Mouse (Mus musculus): ENCODE data around the gene Adat3. TPM values are rescaled to one million over a fixed set of nuclear protein-coding genes. Genes with fewer than 3 reads are reported as not detected.

Adat3 gene
- total RNA-seq (2015) (0.57 and 0.81 TPM in 2 replicates), total RNA-seq (2017) (0.08 TPM in 1 of 2 replicates, not detected in the other)

DNA sequence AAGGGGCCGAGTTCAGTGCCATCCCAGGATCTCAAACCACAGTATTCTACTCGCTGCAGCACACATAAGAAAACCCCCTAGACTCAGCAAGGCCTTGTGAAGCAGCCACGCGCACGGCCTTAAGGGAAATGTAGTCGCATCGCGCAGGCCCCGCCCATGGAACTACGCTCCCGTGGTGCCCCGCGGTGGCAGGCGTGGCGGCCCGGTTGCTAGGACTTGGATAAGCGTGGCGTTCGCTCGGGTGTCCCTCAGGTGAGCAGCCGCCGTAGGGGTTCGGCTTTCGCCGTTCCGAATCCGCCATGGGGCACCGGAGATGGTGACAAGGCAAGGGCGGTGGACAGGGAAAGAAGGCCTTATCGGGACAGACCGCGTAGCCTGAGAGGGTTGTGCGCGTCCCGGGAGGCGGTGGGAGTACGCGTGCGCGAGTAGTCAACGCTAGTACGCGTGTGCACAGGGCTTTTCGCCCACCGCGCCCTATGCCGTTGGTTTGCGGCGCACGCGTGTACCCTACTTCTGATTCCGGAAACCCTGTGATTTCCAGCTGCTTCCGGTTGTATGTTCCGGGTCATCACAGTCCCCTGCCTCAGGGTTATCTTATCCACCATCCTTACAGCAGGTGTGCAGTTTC is at the start of gene Adat3, which contains the start of gene Scamp4:
Gene Adat3, plus strand, starts transcription at position 183 of the 628 bp plus-strand sequence.
Gene Scamp4, plus strand, starts transcription at position 175 of the 628 bp plus-strand sequence.
- peak; percentile 92 for ATAC-seq (replicated peaks; ENCODE audit: poor library complexity)

GRCm38 (mm10) chr10:80553575-80553974 is 49.1 kb upstream of the Adat3 start:
- peak; percentile 84 for ATAC-seq (replicated peaks; ENCODE audit: poor library complexity)

DNA sequence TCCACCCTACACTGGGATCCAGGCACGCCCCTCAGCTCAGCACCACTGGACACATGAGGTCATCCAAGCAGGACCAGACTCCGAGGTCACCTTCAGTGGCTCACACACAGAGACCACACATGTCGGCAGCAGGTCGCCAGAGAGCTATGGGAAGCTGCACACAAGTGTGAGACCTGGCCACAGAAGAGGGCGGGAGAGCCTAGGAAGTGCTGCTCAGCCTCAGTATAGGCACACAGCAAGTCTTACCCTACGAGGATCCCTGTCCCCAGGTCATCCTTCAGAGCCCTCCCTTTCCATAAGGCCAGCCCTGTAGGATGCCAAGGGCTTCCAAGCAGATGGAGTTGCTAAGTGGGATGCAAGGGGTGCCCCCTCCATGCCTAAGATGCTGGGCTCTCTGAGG is 48.7 kb upstream of the Adat3 start:
- ATAC-seq (replicated peaks; ENCODE audit: poor library complexity): no peak

GRCm38 (mm10) chr10:80557346-80557965 is 45.2 kb upstream of the Adat3 start:
- peak; percentile 33 for ATAC-seq (replicated peaks; ENCODE audit: poor library complexity)

DNA sequence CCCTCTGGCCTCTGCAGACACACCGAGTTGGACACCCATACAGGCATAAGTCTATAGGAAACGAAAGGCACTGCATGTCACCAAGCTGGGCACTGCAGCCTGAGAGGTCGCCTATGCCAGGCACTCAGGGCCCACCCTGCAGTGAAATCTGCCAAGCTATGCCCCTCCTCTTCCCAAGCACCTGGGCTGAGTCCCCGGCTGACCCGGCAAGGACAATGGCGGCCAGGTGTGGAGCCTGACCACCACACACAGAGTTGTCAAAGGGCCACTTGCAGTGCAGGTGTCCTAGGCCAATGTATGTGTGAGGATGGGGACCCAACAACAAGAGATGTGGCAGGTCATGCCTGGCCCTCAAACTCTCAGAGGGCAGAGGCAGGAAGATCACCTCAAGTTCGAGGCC is 43.2 kb upstream of the Adat3 start:
- ATAC-seq (replicated peaks; ENCODE audit: poor library complexity): no peak

DNA sequence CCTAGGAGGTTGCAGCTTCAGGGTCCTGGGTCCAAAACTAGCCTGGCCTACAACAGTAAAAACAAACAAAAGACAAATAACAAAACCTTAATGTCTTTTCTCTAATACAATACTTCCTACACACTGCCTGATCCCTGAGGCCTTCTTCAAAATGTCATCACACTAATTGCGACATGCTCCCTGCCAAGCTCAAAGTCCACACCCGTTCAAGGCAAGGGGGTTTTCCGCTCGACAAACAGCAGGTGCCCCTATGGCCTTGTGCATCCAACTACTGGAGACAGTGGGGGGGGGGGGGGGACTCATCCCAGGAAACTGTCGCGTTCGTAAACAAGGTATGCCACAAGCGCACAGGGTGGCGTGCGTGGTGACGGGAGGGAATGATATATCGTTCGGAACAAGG is 42.1 kb upstream of the Adat3 start:
- ATAC-seq (replicated peaks; ENCODE audit: poor library complexity): no peak; the same call in 1 of the 2 replicates

GRCm38 (mm10) chr10:80561116-80561944 is 41.4 kb upstream of the Adat3 start, which contains the start of gene Rexo1:
Gene Rexo1 (minus strand): TSS chr10:80561560.
- ATAC-seq (replicated peaks; ENCODE audit: poor library complexity): peak; percentile 78

GRCm38 (mm10) chr10:80566375-80567092 is 36.1 kb upstream of the Adat3 start:
- ATAC-seq (replicated peaks; ENCODE audit: poor library complexity): peak; percentile 63

GRCm38 (mm10) chr10:80568876-80569275 is 33.8 kb upstream of the Adat3 start:
- no peak for ATAC-seq (replicated peaks; ENCODE audit: poor library complexity)

GRCm38 (mm10) chr10:80569664-80570066 is 33.0 kb upstream of the Adat3 start:
- peak; percentile 71 for ATAC-seq (replicated peaks; ENCODE audit: poor library complexity)

DNA sequence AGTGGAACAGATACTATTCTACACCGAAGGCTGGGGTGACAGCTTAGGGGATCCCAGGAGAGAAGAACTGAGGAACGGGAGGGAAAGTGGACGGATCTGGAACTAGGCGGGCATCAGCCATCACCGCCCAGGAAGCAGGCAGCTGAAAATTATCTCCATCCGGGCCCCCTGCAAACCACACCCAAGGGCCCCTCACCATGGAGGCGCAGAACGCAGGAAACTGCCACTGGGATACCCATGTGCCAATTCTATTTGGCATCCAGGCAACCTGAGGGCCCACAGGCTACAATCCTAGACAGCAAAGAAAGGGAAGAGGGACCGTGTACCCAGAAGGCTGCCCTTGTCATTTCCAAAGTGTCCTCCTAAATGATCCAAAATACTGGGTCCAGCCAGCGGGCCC is 32.3 kb upstream of the Adat3 start:
- no peak for ATAC-seq (replicated peaks; ENCODE audit: poor library complexity)

- ATAC-seq (replicated peaks; ENCODE audit: poor library complexity): peak; percentile 19
These were observed 31.5 kb upstream of the Adat3 start for GRCm38 (mm10) chr10:80570871-80571836.

DNA sequence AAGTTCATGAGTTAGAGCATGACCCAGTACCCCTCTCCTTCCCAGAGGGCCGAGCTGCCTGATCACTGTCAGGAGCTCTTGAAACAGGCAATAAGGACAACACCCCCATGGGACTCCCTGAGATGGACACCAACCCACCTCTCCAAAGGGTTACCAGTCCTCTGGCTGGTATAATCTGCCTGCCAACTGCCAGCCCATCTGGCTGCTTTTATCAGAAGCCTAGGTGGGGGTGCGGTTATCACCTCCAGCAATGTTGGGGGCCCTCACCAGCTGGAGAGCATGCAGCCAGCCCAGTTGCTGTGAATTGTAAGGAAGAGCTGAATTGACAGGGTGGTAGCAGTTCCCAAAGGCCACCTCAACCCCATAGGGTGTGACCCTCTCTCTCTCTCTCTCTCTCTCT is 30.2 kb upstream of the Adat3 start:
- peak; percentile 24 for ATAC-seq (replicated peaks; ENCODE audit: poor library complexity)

DNA sequence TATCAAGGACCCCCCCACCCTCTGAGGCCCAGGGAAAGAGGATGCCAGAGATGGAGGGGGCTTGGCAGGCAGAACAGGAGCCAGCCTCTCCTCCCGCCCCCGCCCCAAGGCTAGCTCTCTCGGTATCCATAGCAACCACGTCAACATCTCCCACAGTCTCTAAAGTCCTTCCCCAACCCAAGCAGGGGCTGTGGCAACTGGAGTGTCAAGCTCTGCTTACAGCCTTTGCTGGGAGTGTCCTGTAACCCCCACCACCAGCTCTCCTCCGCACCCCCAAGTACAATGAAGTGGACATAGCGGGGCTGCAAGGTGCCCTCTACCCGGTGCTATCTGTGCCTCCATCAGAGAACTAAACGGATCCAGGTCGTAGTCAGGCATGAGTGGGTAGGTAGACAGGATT is 28.7 kb upstream of the Adat3 start:
- ATAC-seq (replicated peaks; ENCODE audit: poor library complexity): no peak

- no peak for ATAC-seq (replicated peaks; ENCODE audit: poor library complexity)
These were observed 27.8 kb upstream of the Adat3 start for GRCm38 (mm10) chr10:80574896-80575295.

DNA sequence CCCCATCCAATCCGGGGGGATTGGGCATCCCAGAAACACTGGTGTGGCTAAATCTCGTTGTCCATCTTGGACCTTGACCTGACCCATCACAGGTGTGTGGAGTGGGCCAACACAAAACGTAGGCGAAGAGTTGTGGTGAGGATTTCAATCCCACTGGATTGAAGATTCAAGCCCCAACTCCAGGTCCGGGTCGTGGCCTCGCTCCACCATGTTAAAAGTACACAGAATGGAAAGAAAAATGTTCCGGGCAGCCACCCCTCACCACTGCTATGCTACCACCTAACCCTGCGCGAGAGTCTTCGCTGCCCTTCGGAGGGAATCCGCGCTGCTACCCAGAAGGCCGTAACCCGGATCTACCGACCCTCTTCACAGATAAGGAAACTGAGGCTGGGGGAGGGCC is 26.8 kb upstream of the Adat3 start:
- no peak for ATAC-seq (replicated peaks; ENCODE audit: poor library complexity)

DNA sequence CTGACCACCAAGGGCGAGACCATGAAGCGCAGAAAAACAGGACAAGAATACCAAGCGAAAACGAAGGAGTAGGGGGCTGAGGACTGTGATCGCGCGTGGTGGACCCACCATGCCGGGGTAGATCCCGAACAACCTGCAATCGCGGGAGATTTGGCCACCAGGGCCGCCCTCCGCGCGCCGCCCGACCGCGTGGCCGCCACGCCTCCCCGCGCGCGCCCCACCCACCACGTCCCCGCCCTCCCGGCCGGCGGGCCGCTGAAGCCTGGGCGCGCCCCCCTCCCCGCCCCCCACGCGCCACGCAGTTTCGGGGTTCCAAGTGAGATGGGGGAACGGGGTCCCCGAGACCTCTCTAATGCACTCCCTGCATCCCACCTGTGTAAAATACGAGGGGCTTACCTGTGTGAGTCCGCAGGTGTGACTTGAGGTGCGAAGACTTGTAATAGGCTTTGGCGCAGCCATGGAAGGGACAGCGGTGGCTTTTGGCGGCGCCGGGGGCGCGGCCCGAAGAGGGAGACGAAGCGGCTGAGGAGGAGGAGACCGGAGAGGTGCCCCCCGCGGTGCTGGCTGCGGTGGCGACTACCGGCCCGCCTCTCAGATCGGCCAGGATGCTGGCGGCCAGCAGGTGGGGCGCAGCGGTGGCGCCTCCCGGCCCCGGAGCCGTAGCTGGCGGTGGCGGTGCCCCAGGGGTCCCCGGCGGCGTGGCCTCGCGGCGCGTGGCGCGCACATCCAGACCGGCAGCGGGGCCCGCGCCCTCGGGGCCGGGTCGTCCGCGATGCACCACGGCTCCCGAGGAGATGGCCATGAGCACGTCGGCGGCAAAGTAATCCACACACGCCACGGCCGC is 26.1 kb upstream of the Adat3 start:
- ATAC-seq (replicated peaks; ENCODE audit: poor library complexity): 0 out of 2 replicates have a peak, but pooled peaks have one; percentile 4

- ATAC-seq (replicated peaks; ENCODE audit: poor library complexity): peak; percentile 68
These were observed 25.2 kb upstream of the Adat3 start, which contains the start of gene Klf16 for GRCm38 (mm10) chr10:80577195-80578130. Gene Klf16 (minus strand): TSS chr10:80577321.

All from megakaryocyte progenitor cell, adult 5-6 weeks (primary cell).